ENCODE assay signal across 15 mouse cellular contexts in the genomic region with DNA sequence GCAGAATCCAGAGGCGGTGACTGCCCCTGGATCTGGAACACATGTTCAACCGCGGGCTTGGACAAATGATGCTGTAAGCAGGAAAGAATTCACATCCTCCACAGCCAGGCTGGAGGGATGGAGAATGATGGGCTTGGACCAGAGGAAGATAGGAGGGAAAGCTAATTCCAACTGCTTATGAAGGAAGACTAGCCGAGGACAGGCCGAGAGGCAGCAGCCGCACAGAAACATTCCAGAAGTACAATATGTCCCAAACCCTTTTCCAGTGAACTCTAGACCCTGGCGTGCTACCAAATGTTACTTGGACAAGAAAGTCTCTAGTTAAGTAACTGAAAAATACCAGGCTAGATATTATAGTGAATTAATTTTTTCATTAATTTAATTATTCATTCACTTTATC. TPM values are rescaled to one million over a fixed set of nuclear protein-coding genes. Genes with fewer than 3 reads are reported as not detected.
DNase-seq lines count a peak whose midpoint lies in the region; ATAC-seq lines count a peak whose summit lies in the region.
"Had no signal": no experiment of that assay in that cellular context is flagged by ENCODE, and none has a peak within 500 bp of the region (broad histone marks: within the 10 kb centered on the region; RNA-seq: fewer than 3 reads in every experiment).

No protein-coding gene starts in this region.

- H3K36me3 ChIP-seq in kidney, embryonic 14.5 days (ENCODE audit: control insufficient read depth, insufficient read depth, low read length): no peaks in the 10 kb centered on the region
- H3K36me3 ChIP-seq: hindbrain, embryonic 12.5 days; limb, embryonic 12.5 days had no signal

- no peaks in the 10 kb centered on the region for H3K4me1 ChIP-seq in kidney, embryonic 14.5 days (ENCODE audit: control insufficient read depth, insufficient read depth, low read length)
- H3K4me1 ChIP-seq: hindbrain, embryonic 12.5 days had no signal

- intact Hi-C loops in heart, postnatal 36 days (cut with DNase I): loop anchor here (5.0 kb wide), 2 partner anchors 67 to 147 kb away; partner anchors contain the start of gene Zfp592
- intact Hi-C loops in left cerebral cortex, postnatal 10 days (cut with DNase I): no loop called here

- no peaks in the 10 kb centered on the region for H3K9me3 ChIP-seq in kidney, embryonic 14.5 days (ENCODE audit: control insufficient read depth, low read length)
- H3K9me3 ChIP-seq: forebrain, embryonic 13.5 days; hindbrain, embryonic 12.5 days; limb, embryonic 12.5 days; megakaryocyte, embryonic 14.5 days had no signal

- H3K9ac ChIP-seq in kidney, embryonic 14.5 days (ENCODE audit: low read depth, low read length): no peak overlapping the region
- H3K9ac ChIP-seq: forebrain, embryonic 13.5 days; hindbrain, embryonic 12.5 days; limb, embryonic 12.5 days had no signal

- DNase-seq in kidney, adult 18-20 months: peak; percentile 76
- DNase-seq in heart, adult 8-10 months (ENCODE audit: low spot score): peak; percentile 82
- DNase-seq in heart, postnatal 36 days: peak; percentile 55 to 61
- peak; percentile 75 for DNase-seq in lung, postnatal 36 days
- no peak for DNase-seq in left cerebral cortex, postnatal 10 days (ENCODE audit: extremely low spot score in 1 of 2, low spot score in 2 of 2)
- DNase-seq in c-Kit-positive CD71-positive TER-119-positive erythroid progenitor cells, embryonic 14.5 days (ENCODE audit: low spot score): no peak
- DNase-seq: right cerebral cortex, adult 18-20 months had no signal

- H3K4me2 ChIP-seq in kidney, embryonic 14.5 days (replicated peaks; ENCODE audit: low read depth, low read length): no peak overlapping the region
- H3K4me2 ChIP-seq: forebrain, embryonic 13.5 days; hindbrain, embryonic 12.5 days; limb, embryonic 12.5 days had no signal

- 91% methylated on average over 7 of the region's 7 CpGs for WGBS in kidney, embryonic 14.5 days

- H3K27me3 ChIP-seq in kidney, embryonic 14.5 days (ENCODE audit: control insufficient read depth, insufficient read depth, low read length): no peaks in the 10 kb centered on the region
- H3K27me3 ChIP-seq: CH12.LX; forebrain, embryonic 13.5 days; hindbrain, embryonic 12.5 days; limb, embryonic 12.5 days had no signal

- no peak for ATAC-seq in kidney, embryonic 14.5 days (ENCODE audit: low FRiP score, low TSS enrichment)
- ATAC-seq: forebrain, embryonic 13.5 days had no signal

- no peak overlapping the region for H3K27ac ChIP-seq in kidney, embryonic 14.5 days (ENCODE audit: low read depth, low read length)
- H3K27ac ChIP-seq: forebrain, embryonic 13.5 days; hindbrain, embryonic 12.5 days; limb, embryonic 12.5 days had no signal

- H3K4me3 ChIP-seq in kidney, embryonic 14.5 days (ENCODE audit: low read length): no peak overlapping the region
- H3K4me3 ChIP-seq: forebrain, embryonic 13.5 days; hindbrain, embryonic 12.5 days; limb, embryonic 12.5 days; megakaryocyte, embryonic 14.5 days had no signal

RNA-seq across cellular contexts. Expression of gene Slc28a1, which starts 24.5 kb away (rescaled TPM):
- 0.41 TPM in 1 of 2 replicates, not detected in the other for polyA plus RNA-seq in kidney, embryonic 14.5 days (2014; fragmentation: Nextera tagmentation; extraction: Ambion mirVana)
- total RNA-seq in heart, adult 8-10 months (2022): under 1 TPM in 3 of 4 experiments, not detected in 1; 0.09 to 0.31 (median 0.16) TPM
- total RNA-seq in heart, postnatal 36 days (2021): under 1 TPM in 1 of 2 experiments, not detected in 1; 0.16 TPM
- total RNA-seq in left cerebral cortex, postnatal 10 days (2021): under 1 TPM in 1 of 2 experiments, not detected in 1; 0.15 TPM
- polyA plus RNA-seq: forebrain, embryonic 13.5 days; hindbrain, embryonic 12.5 days; limb, embryonic 12.5 days; neural tube, embryonic 11.5 days; stomach, embryonic 14.5 days had no signal

Comparison
In these comparisons a context has a peak if more than half of its experiments do, and no peak if none do; other contexts are left out.
1. DNase-seq: peak in kidney, adult 18-20 months (single experiment), heart, adult 8-10 months (single experiment), heart, postnatal 36 days (2 of 2) and lung, postnatal 36 days (single experiment); none in left cerebral cortex, postnatal 10 days (0 of 2) and c-Kit-positive CD71-positive TER-119-positive erythroid progenitor cells, embryonic 14.5 days (single experiment).